Mouse (Mus musculus) neural tube, embryonic 10.5 days (tissue): ENCODE data around the gene Angptl6.
A peak's percentile ranks its signal among the peaks of the same experiment; 100 is the strongest.

Source experiments
- DNase-seq: peaks from one replicate; pipeline ENCODE4 v3.0.0-alpha.2; 2017; ENCODE audit warnings: low spot score; ENCODE audit errors: extremely low spot score

Gene Angptl6

GRCm38 (mm10) chr9:20879097-20879792, at the start of gene Angptl6:
TSS of gene Angptl6 (minus strand) at chr9:20879727.
- no peak for DNase-seq

DNA sequence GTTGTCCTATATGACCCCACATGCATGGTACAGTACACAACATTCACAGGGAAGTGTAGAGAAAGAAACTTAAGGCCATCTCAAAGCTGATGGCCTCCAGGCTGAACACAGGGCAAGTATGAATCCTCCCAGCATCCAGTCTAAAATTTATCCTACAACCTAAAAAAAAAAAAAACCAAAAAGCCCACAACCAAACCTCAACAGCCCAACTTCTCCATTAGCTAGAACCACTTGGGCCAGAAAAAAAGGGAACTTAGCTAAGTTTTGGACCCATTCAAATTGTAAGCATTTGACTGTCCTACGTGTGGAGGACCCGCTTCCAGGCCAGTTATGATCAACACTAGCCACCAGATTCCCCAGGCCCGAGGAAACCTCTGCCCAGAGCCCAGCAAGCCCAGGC, 43.7 kb upstream of the Angptl6 start:
- DNase-seq, result no peak

DNA sequence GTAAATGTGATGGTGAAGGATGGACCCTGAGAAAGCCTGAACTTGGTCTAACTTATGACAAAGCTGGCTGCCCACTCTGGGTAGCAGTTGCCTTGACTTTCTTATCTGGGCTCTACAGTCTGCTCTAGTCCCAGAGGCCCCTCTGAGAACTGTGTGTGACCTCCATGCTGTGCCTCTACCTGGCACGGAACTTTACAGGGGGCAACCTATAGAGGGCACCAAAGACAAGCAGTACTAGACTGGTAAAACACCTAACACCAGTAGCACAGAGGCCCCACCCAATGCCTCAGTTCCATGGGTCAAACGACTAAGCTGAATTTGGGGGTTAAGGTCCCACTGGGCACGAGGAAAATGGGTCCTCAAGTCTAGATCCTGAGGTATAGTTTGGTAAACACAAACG, 36.6 kb upstream of the Angptl6 start:
- DNase-seq, result no peak

- no peak for DNase-seq
These were observed 30.4 kb upstream of the Angptl6 start for GRCm38 (mm10) chr9:20909948-20910347.

GRCm38 (mm10) chr9:20902174-20902491, 22.6 kb upstream of the Angptl6 start:
- DNase-seq, result no peak

GRCm38 (mm10) chr9:20901466-20902173, 22.1 kb upstream of the Angptl6 start:
- no peak for DNase-seq

GRCm38 (mm10) chr9:20898511-20899073, 19.1 kb upstream of the Angptl6 start, which contains the start of gene Eif3g:
TSS of gene Eif3g (minus strand) at chr9:20898623.
- DNase-seq, result peak; percentile 86

- no peak for DNase-seq
These were observed 18.4 kb upstream of the Angptl6 start for GRCm38 (mm10) chr9:20897736-20898510.

DNA sequence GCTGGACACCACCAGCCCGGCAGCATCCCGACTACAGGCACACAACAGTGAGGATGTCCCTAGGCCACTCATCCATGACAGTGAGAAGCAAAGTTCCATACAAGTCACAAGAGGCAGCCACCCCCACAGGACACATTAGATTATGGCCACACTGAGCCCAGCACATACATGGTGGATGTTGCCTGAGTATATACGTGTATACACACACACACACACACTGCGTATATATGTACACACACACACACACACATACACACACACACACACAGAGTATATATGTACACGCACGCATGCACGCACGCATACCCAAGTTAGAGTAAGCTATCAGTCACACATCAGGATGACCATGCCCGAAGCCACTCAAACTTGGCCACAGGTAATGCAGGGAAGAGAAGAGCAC, 15.9 kb upstream of the Angptl6 start:
- no peak for DNase-seq

DNA sequence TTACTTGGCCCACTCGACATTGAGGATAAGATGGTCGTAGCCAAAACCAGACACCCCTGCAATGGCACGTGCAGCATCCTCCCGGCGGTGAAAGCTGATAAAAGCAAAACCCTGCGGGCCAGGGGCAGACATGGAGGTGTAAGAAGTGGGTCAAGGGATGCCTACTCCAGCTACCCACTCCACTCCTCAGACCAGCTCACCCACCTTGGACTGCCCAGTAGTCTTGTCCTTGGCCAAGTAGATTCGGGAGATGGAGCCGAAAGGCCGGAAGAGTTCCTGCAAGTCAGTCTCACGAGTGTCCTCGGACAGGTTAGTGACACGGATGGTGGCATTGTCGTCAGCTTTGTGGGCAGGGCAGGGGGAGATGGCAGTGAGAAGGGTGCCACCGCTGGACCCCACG, 15.1 kb upstream of the Angptl6 start:
- DNase-seq, result no peak

- DNase-seq, result no peak
These were observed 14.2 kb upstream of the Angptl6 start for GRCm38 (mm10) chr9:20893590-20894343.

DNA sequence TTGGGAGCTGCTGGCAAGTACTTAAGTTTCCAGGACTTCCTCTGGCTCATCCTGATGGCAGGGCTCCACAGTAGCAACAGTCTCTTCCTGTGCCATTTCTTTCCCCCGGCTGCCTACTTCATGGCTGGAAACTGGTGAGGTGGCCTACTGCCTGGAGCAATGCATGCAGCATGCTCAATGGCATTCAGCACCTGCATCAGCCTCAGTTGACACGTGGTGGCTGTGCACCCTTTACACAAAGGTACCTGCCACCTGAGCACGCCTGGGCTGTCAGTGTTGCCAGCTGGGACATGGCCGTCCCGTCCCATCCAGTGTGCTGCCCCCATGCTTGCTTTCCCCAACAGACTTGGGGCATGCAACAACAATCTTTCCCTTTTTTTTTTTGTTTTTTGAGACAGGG, 13.5 kb upstream of the Angptl6 start:
- no peak for DNase-seq

- DNase-seq, result no peak
These were observed 12.7 kb upstream of the Angptl6 start for GRCm38 (mm10) chr9:20892104-20892653.

DNA sequence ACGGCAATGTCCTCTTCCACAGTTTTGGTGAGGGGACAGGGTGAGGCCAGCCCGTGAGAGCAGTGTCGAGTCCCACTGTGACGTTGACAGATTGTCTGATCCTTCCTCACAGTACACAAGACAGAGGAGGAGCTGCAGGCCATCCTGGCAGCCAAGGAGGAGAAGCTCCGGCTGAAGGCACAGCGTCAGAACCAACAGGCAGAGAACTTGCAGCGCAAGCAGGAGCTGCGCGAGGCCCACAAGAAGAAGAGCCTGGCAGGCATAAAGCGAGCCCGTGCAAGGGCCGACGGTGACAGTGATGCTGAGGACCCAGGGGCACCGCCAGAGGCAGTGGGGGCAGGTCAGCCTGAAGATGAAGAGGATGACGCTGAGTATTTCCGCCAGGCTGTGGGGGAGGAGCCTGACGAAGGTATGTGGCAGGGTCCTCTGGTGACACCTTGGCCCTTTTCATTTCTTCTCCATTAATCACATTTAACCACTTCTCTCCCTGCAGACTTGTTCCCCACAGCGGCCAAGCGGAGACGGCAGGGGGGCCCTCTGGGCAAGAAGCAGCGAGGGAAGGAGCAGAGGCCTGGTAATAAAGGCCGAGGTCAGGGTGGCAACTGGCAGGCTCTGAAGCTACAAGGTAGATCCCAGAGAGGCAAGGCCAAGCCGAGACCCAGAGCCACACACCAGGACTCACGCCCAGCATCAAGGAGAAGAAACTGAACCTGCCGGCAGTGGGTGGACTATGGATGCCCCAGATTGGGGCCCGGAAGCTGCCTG, 12.0 kb upstream of the Angptl6 start:
- no peak for DNase-seq

- DNase-seq, result no peak
These were observed 10.9 kb upstream of the Angptl6 start for GRCm38 (mm10) chr9:20890411-20890810.

GRCm38 (mm10) chr9:20889185-20890141, 9.9 kb upstream of the Angptl6 start:
- no peak for DNase-seq

GRCm38 (mm10) chr9:20888386-20888765, 8.8 kb upstream of the Angptl6 start:
- DNase-seq, result no peak

- peak; percentile 96 for DNase-seq
These were observed 8.3 kb upstream of the Angptl6 start, which contains the start of gene Ppan for GRCm38 (mm10) chr9:20887704-20888385. TSS of gene Ppan (plus strand) at chr9:20888175.
